Mouse (Mus musculus) fat pad, adult 2 months (tissue): ENCODE measurements around the gene Nmt2.
A peak's percentile ranks its signal among the peaks of the same experiment; 100 is the strongest.

ENCODE experiments used
- DNase-seq: peaks from one replicate; pipeline ENCODE4 v3.0.0-alpha.2; 2011; ENCODE audit warnings: low read depth, low spot score; ENCODE audit errors: extremely low read depth

Nmt2 gene

GRCm38 (mm10) chr2:3326547-3326946, 42.5 kb downstream of the Nmt2 start:
- DNase-seq: no peak

DNA sequence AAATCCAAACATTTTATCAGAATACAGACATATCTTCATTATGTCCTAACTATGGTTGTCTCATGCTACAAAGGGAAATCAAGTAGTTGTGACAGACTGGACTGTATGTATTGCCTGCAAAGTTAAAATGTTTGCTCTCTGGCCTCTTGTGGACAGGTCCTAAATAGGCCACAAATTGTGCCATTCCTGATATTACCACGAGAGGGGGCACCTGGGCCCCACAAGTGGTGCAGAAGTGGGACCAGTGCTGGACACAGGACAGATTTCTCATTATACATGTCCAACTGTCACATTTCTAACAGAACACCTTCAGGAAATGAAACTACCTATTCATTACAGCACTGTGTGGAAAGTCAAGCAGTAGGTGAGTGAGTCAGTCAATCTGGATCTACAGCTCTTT, 43.3 kb downstream of the Nmt2 start:
- no peak for DNase-seq

DNA sequence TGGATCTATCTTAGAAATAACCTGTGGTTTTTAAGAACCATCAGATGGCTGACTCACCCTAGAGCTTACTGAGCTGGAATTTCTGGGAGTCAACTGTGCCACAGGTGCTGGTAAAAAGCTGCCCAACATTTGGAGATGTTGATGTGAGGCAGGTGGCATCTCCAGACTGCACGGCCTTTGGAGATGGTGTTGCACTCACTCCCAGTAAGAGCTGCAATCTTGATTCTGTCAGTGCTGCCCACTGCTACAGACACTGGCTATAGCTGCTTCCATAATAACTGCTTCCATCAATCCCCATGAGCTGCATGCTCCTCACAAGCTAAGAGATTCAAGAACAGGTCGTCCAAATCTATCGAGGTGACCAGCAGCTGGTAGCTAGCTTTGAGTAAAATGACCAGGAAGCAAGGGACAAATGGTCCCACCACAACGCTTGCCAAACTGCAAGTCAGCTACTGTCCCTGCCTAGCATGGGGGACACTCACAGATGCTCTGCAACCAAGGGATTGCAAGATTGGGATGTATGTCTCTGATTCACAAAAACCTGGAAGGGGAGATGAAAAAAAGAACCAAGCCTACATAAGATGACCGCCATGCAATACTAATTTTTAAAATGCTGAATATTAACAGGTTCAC, 47.2 kb downstream of the Nmt2 start:
- no peak for DNase-seq

DNA sequence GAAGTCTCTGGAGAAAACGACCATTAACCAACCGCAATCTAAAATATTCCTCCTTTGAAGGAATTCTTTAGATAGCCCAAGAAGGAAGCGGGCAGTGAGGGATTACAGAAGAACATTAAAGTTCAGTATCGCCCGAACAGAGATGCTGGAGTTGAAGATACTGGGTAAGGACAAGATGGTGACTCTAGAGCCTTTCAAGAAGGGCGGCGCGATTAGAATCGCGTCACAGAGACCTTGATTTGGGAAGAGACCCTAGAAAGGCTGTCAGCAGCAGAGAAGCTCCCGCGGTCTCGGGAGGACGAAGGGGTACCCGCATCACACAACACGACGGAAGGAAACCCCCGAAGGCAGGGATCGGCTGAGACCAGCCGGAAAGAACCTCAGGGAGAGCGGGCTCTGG, 48.0 kb downstream of the Nmt2 start:
- no peak for DNase-seq

- DNase-seq: no peak
Observed at GRCm38 (mm10) chr2:3332484-3333242, 48.7 kb downstream of the Nmt2 start, which contains the start of gene Rpp38. Rpp38 (minus strand) TSS chr2:3332643.

- DNase-seq: no peak
Observed at GRCm38 (mm10) chr2:3333761-3334160, 49.7 kb downstream of the Nmt2 start.

GRCm38 (mm10) chr2:3335611-3336301, 51.7 kb downstream of the Nmt2 start, which contains the start of gene Acbd7:
Acbd7 (plus strand) TSS chr2:3336168.
- no peak for DNase-seq

- no peak for DNase-seq
Observed at GRCm38 (mm10) chr2:3348422-3348821, 64.4 kb downstream of the Nmt2 start.

- no peak for DNase-seq
Observed at GRCm38 (mm10) chr2:3348919-3349318, 64.9 kb downstream of the Nmt2 start.

GRCm38 (mm10) chr2:3353160-3353559, 69.1 kb downstream of the Nmt2 start:
- DNase-seq: peak; percentile 85

DNA sequence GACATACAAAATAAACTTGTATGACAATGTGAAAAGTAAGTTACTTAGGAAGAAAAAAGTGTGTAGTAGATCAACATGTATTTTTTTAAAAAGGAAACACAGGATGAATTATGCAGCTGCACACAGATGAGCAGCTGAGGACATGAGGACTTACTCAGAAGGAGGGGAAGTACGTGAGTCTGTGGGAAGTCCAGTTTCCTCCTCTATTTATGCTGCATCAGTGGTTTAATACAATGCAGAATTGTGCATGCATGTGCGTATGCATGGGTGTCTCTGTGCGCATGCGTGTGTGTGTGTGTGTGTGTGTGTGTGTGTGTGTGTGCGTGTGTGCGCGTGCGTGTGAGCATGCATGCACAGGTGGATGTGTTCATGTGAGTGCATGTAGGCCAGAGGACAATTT, 71.8 kb downstream of the Nmt2 start:
- no peak for DNase-seq

DNA sequence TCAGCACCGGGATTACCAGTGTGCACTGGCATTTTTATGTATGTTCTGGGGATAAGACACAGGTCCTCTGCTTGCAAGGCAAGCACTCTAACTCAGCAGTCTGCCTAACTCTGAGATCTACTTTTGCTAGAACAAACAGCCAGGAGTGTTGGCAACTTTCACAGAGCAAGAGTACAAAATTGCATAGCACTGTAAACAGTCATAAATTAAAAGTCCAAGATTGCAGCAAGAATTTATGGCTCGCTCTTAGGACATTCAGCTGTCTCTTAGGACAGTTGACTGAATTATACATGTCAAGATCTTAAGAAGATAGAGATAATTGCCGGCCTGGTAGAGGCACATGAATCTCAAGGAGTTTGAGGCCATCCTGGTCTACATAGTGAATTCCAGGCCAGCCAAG, 72.3 kb downstream of the Nmt2 start:
- peak; percentile 98 for DNase-seq

- peak; percentile 85 for DNase-seq
Observed at GRCm38 (mm10) chr2:3357887-3358286, 73.9 kb downstream of the Nmt2 start.

DNA sequence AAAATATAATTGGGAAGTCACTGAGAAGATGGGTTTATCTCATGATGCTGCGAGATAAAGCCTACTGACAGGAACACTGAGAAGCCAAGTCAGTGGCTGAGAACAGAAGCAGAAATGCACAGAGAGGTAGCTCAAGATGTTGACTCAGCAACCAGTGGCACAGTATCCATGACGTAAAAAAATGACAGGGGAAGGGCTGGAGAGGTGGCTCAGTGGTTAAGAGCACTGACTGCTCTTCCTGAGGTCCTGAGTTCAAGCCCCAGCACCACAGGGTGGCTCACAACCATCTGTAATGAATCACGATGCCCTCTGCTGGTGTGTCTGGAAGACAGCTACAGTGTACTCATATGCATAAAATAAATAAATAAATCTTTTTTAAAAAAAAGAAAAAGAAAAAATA, 77.1 kb downstream of the Nmt2 start:
- no peak for DNase-seq

GRCm38 (mm10) chr2:3365127-3365526, 81.1 kb downstream of the Nmt2 start:
- no peak for DNase-seq
